Mouse (Mus musculus) liver, embryonic 14.5 days (tissue): ENCODE measurements around the gene Ssbp1.

Experiments used
- CTCF ChIP-seq: IDR thresholded peaks from 2 replicates; pipeline ENCODE4 v1.5.1; 2016; ENCODE audit warnings: antibody characterized with exemption, low read depth, control low read depth
- EP300 ChIP-seq: IDR thresholded peaks from 2 replicates; pipeline ENCODE4 v1.6.1; 2016; ENCODE audit warnings: antibody characterized with exemption, low read depth

- TF ChIP-seq CTCF (no peak), EP300 (no peak)
These were observed 40.9 kb upstream of the Ssbp1 start for GRCm38 (mm10) chr6:40430251-40430650.
